Mouse (Mus musculus) gastrocnemius, adult 18-20 months (tissue): ENCODE data around the gene Bmx. TPM values are rescaled to one million over a fixed set of nuclear protein-coding genes. Genes with fewer than 3 reads are reported as not detected.

Experiments used
- DNase-seq: peaks from one replicate; pipeline ENCODE4 v3.0.0; 2021; ENCODE audit warnings: low spot score
- total RNA-seq, 2 experiments: library from RNA; stranded (reverse); gene quantifications; 2 replicates each; pipeline ENCODE4 v1.2.3; 2021

The Bmx gene
- total RNA-seq, 2 experiments from 2014 or later, result 0.27 to 0.33 TPM

- no peak for DNase-seq
These were observed 82.2 kb downstream of the Bmx start for GRCm38 (mm10) chrX:164175780-164176179.

DNA sequence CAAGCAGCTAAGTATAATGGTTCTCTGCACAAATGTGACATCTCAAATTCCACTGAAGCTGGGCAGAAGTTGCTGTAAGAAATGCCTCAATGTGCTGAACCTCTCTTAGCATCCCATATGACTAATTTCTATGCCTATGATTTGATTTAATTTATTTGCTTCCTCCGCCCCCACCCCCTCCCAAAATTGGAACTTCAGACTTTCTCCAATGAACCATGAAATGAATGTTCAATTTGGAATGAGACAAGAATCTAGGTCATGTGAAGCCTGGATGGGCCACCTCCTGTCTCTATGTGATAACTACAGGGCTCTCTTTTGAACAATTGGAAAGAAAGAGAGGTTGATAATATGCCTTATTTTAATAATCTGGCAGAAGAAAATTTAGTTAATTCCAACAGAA, 82.7 kb downstream of the Bmx start:
- DNase-seq, result no peak

GRCm38 (mm10) chrX:164173880-164174279, 84.1 kb downstream of the Bmx start:
- DNase-seq, result no peak

DNA sequence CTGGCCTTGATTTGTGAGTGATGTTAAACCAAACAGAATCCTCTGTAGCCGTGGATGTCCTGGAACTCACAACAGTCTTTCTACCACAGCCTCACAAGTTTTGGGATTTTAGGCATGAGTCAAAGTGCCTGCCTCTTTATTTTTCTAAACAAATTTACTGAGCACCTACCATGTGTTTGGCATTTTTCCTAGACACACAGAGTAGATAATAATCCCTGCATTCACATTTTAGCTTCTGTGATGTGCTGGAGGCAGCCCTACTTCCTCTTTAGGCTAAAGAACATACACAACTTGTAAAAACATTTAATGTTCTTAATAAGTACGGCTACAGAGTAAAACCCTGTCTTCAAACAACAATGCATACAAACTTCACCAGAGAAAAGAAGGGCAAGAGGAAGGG, 87.0 kb downstream of the Bmx start:
- no peak for DNase-seq

- DNase-seq, result no peak
These were observed 93.3 kb downstream of the Bmx start for GRCm38 (mm10) chrX:164164681-164165080.

- no peak for DNase-seq
These were observed 103.4 kb downstream of the Bmx start for GRCm38 (mm10) chrX:164154594-164154993.

DNA sequence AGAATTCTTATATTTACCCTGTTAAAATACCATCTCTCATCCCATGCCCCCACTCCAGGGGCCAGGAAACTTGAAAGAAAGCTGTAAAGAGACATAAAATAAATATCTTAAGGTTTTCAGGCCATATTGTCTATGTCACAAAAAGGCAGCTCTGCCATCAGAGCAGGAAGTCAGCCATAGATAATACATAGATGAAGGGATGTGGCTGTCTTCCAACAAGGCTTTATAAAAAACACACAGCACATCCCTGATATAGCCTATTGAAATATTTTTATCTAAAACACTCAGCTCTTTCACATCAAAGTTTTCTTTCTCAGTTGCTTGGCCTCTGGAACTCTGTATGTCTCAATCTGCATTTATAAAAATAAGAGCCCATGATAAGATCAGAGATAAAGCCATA, 104.4 kb downstream of the Bmx start:
- DNase-seq, result no peak

DNA sequence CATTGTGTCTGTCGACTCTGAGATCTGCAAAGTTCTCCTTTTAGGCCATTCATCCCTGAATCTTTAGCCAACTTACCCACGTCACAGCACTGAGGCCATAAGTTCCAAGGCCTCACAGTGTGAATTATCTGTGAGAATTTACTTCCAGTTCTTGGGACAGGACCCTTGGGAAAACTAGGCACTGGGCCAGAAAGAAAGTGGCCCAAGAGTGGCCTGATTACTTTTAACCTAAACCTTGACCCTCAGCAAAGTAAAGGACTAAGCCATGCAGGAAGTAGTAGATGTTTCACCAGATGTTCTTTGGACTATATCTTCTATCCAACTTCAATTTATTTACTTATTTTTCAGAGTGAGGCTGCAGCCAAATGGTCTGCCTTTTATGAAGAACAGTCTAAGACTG, 105.3 kb downstream of the Bmx start:
- no peak for DNase-seq

DNA sequence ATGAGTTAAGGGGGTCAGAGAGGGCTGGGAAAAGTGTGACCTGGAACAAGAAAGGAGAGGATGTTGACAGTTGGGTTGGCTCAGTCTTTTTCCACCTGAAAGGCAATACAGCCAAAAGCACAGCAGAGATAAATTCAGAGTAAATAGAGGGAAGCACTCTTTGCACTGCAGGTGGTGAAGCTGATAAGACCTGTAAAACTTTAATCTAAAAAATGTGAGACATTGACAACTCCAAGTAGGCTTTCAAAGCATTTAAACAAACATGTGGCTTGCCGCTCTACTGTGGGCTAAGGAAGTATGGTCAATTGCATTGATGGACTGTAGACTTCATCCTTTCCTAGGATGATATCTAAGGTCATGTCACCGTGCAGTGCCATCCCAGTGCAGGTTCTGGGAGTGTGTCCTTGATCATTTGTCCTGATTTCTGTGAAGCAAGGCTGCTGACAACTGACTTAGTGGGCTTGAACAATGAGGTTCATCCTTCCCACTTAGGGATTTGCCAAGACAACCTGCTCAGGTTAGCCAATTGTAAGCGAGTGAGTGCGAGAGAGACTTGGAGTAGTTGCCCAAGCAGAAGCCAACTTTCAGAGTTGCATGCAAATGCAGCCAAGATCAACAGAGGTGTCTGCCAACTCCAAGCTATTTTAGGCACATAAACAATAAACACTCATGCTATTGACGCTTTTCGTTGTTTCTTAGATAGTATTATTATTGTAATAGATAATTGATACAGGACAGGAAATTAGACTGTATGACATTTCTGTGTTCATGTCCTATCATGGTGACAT, 112.3 kb downstream of the Bmx start:
- no peak for DNase-seq

Other genes starting within 250 kb of the Bmx start
- gene Car5b, start 230.2 kb downstream of the Bmx start, total RNA-seq, result 1 to 10 TPM; 1.3 to 1.5 TPM
- gene Siah1b, start 181.7 kb downstream of the Bmx start, total RNA-seq, result 1 to 10 TPM; 3.3 to 3.4 TPM
- not detected for gene Cltrn, start 169.4 kb downstream of the Bmx start, total RNA-seq
- gene Ace2, start 118.9 kb downstream of the Bmx start, total RNA-seq, result under 1 TPM; 0.43 to 0.55 TPM
- 1 to 10 TPM; 2.9 to 6.0 TPM for gene Pir, start 11.2 kb upstream of the Bmx start, total RNA-seq
- 1 to 10 TPM; 1.9 to 3.0 TPM for gene Vegfd, start 115.2 kb upstream of the Bmx start, total RNA-seq
- gene Piga, start 161.6 kb upstream of the Bmx start, total RNA-seq, result 1 to 10 TPM; 1.6 to 2.4 TPM
- gene Asb11, start 178.8 kb upstream of the Bmx start, total RNA-seq, result 100 to 1,000 TPM; 152 to 195 TPM
- gene Asb9, start 248.1 kb upstream of the Bmx start, total RNA-seq, result not detected